Mouse (Mus musculus): Measurements from ENCODE around the gene Hoxb6. TPM values are rescaled to one million over a fixed set of nuclear protein-coding genes. Genes with fewer than 3 reads are reported as not detected.
A peak's percentile ranks its signal among the peaks of the same experiment; 100 is the strongest.

Hoxb6 gene
- total RNA-seq, 4 experiments from 2014 or later, result not detected

GRCm38 (mm10) chr11:96284774-96285734 is 7.2 kb upstream of the Hoxb6 start:
- no peak for DNase-seq (ENCODE audit: low spot score in 2 of 2)

GRCm38 (mm10) chr11:96285771-96286738 is 6.2 kb upstream of the Hoxb6 start, which contains the start of gene Hoxb7:
Hoxb7 (plus strand) TSS chr11:96286623.
- DNase-seq (ENCODE audit: low spot score in 2 of 2), result no peak

DNA sequence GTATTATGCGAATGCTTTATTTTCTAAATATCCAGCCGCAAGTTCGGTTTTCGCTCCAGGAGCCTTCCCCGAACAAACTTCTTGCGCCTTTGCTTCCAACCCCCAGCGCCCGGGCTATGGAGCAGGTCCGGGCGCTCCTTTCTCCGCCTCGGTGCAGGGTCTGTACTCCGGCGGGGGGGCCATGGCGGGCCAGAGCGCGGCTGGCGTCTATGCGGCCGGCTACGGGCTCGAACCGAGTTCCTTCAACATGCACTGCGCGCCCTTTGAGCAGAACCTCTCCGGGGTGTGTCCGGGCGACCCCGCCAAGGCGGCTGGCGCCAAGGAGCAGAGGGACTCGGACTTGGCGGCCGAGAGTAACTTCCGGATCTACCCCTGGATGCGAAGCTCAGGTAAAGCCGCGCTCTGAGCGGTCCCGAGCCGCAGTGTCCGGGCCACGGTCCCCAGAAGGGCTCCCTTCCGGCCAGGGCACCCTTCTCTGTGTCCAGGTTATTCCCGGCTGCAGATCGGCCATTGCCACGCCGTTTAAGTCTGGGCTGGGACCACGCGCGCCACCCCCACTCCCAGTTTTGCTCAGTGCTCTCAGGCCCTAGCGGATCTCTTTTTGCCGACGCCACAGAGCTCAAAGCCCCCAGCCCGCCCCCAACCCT is 5.4 kb upstream of the Hoxb6 start:
- no peak for DNase-seq (ENCODE audit: low spot score in 2 of 2)

- DNase-seq (ENCODE audit: low spot score in 2 of 2), result no peak
Measured at GRCm38 (mm10) chr11:96287411-96287810, 4.9 kb upstream of the Hoxb6 start.

GRCm38 (mm10) chr11:96288455-96289221 is 3.6 kb upstream of the Hoxb6 start:
- no peak for DNase-seq (ENCODE audit: low spot score in 2 of 2)

GRCm38 (mm10) chr11:96289293-96289692 is 3.0 kb upstream of the Hoxb6 start:
- DNase-seq (ENCODE audit: low spot score in 2 of 2), result no peak

DNA sequence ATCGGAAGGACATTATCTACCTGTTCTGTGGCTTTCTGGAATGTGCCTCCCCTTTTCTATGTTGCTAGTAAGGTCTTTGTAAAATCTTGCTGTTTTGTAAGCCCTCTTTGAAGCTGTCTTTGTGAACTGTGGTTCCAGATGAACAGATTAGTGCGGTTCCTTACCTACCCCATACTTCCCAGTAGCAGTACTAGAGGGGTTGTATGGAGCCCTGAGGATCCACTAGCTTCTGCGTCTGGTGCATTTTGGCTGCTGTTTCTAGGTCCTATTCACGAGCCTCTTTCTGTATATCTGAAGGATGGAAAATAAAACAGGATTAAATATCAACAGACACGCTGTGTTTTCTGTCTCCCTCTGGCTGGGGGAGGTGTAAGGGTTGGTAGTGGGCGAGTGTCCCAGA is 2.4 kb upstream of the Hoxb6 start:
- DNase-seq (ENCODE audit: low spot score in 2 of 2), result no peak

DNA sequence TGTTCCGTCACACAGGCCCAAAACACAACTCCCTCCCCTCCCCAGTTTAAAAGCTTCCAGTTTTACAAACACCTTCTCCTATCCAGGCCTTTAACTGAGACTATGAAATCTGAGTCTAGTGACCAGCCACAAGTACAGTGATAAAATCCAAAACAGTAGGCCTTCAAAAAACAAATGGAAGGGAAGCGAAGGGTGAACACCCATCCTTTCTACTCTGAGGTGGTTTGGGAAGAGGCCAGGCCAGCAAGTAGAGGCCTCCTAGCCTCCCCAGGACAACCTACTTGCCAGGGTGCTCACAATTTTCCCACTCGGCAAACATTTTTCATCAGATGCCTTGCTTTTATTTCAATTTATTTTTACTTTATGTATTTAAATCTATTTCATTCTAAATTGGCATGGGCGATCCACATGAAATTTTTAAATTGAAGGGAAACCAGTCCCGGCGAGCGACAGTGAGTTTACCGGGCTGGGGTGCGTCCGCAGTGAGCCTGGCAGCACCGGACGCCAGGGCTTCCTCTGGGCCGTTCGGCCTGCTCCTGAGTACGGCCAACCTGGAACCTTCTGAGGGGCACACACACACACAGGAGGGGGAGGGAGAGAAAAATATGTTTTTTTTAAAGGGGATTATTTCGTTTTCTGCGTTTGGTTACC is 1.4 kb upstream of the Hoxb6 start:
- DNase-seq (ENCODE audit: low spot score in 2 of 2), result no peak

DNA sequence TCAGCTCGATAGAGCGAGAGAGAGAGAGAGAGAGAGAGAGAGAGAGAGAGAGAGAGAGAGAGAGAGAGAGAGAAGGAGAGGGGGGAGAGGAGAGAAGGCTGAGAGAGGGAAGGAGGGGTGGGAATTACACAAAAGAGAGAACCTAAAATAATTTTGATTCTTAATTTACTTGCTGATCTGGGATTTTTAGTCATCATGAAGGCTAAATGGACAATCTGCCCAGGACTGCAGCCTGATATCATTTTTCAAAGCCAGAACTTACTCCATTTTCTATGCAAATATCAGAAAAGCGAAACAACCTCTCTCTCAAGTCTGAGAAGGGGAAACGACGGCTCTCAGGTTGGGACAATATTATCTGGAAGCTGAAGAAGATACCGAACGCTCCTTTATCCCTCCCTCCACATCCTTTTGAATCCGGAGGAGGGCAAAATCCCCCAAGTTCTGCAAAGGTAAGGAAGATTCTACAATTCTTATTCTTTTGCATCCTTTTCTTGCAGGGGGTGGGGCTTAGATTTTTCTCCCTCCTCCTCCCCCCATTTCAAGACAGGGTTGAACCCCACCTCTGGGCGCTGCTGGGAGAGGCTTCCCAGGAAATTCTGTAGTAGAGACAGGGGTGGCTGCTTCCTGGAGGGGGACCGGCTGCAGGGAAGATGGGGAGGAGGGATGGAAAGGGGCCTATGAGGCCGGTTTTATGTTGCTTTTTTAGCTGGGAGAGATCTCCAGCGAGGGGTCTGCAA is 457 bp downstream of the Hoxb6 start:
- DNase-seq (ENCODE audit: low spot score in 2 of 2), result no peak

- DNase-seq (ENCODE audit: low spot score in 2 of 2), result no peak
Measured at GRCm38 (mm10) chr11:96293302-96293921, 1.1 kb downstream of the Hoxb6 start.

DNA sequence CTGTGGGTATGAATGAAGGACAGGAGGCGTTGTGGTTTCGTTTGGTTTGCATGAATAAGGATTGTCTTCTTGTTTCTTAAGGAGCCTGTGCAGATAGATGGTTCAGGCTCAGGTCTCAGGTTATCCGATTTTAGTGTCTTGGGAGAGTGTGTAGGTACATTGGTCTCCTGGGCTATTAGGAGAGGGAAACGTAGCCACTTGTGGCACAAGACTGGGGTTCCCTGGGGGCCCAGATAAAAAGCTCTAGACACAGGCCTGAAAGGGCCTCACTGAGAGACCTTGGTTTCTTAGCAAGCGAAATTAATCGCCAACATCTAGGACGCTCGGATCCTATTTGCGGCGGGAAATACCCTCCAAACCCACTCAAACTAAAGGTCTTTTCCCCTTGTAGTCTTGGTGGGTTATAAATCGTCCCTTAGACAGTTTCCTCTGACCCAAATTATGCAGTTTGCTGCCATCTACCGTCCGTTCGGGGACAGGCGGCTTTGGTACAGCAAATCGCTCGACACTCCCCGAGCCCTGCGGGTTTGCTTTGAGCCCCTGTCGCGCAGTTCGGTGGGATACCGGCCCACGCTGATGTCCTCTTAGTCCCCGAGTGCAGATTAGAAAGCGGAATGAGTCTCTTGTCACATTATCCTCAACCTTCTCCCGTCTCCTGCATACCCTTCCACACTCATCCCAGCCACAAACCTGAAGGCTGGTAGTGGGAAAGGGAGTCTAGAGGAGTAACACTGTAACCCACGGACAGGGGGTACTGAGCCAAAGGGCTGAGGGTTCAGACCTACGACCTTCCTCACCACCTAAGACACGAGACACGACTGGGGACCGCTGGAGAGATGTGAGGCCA is 2.2 kb downstream of the Hoxb6 start:
- DNase-seq (ENCODE audit: low spot score in 2 of 2), result peak in 1 of 2 experiments; percentile 41

- DNase-seq (ENCODE audit: low spot score in 2 of 2), result no peak
Measured at GRCm38 (mm10) chr11:96295092-96295835, 3.0 kb downstream of the Hoxb6 start.

DNA sequence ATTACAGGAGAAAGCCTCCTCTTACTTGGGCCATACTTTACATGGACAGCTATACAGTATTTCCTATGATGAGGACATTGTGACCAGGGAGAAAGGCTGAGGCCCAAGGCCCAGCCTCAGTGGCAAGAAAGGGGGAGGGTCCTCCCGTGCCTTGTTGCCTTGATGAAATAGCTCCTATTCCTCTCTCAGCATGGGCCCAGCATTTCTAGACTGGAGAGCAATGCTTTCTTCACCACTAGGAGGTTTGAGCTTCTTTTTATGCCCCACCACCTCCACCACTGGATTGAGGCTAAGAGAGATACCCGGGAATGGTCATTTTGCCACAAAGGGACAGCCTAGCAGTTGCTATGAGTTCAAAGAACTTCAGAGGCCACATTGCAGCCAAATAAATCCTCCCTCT is 4.7 kb downstream of the Hoxb6 start:
- no peak for DNase-seq (ENCODE audit: low spot score in 2 of 2)

- no peak for DNase-seq (ENCODE audit: low spot score in 2 of 2)
Measured at GRCm38 (mm10) chr11:96297428-96297827, 5.2 kb downstream of the Hoxb6 start.

GRCm38 (mm10) chr11:96297968-96298635 is 5.8 kb downstream of the Hoxb6 start:
- DNase-seq (ENCODE audit: low spot score in 2 of 2), result no peak

DNA sequence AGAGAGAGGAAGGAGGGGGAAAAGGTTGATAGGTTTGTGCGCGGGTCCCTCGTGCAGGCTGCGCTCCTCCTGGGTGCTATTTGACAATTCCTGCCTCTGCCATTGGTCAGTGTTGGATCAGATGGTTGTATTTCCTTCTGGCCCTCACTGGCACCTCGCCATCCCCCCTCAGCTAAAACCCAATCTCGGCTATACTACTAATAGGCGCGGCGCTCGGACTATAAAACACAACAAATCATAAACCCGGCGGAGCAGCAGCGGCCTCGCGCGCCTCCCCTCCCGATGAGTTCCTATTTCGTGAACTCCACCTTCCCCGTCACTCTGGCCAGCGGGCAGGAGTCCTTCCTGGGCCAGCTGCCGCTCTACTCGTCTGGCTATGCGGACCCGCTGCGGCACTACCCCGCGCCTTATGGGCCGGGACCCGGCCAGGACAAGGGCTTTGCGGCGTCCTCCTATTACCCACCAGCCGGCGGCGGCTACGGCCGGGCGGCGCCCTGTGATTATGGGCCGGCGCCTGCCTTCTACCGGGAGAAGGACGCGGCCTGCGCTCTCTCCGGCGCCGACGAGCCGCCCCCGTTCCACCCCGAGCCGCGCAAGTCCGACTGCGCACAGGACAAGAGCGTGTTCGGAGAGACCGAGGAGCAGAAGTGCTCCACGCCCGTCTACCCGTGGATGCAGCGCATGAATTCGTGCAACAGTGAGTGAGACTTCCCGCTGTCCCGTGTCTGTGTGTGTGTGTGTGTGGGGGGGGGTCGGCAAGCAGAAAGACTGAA is 6.8 kb downstream of the Hoxb6 start:
- no peak for DNase-seq (ENCODE audit: low spot score in 2 of 2)

All from layer of hippocampus, adult 8-10 months (tissue).